Mouse (Mus musculus) MEL (cell line): ENCODE measurements around the gene Zbtb22. TPM values are rescaled to one million over a fixed set of nuclear protein-coding genes. Genes with fewer than 3 reads are reported as not detected.
A peak's percentile ranks its signal among the peaks of the same experiment; 100 is the strongest.

Experiments
- DNase-seq: peaks from one replicate; pipeline ENCODE4 v3.0.0; 2011; ENCODE audit warnings: low read depth, low spot score
- H3K27ac ChIP-seq: 2 replicates; pipeline ENCODE4 v1.5.1; 2012; ENCODE audit warnings: low read depth, mild to moderate bottlenecking, control low read depth, low read length, moderate library complexity; ENCODE audit not compliant: control insufficient read depth
- H3K27me3 ChIP-seq, 2 experiments: fragments of 150-350 bp in 1 of 2; sonication (generic) in 1 of 2; 2 replicates each; pipeline ENCODE4 v1.6.1; 2012; ENCODE audit warnings: low read length in 2 of 2, mild to moderate bottlenecking in 2 of 2, improper control_type of control experiment in 1 of 2, moderate library complexity in 1 of 2; ENCODE audit not compliant: insufficient read depth in 2 of 2, control insufficient read depth in 1 of 2
- H3K36me3 ChIP-seq, 2 experiments: 2 replicates each; pipeline ENCODE4 v1.6.1; 2012 to 2014; ENCODE audit warnings: low read length in 2 of 2, improper control_type of control experiment in 1 of 2, inconsistent platforms in 1 of 2, mild to moderate bottlenecking in 1 of 2; ENCODE audit not compliant: insufficient read depth in 2 of 2, control insufficient read depth in 1 of 2
- H3K4me1 ChIP-seq, 2 experiments: fragments of 150-350 bp in 1 of 2; sonication (generic) in 1 of 2; 2 replicates each; pipeline ENCODE4 v1.6.1; 2012; ENCODE audit warnings: low read length in 2 of 2, improper control_type of control experiment in 1 of 2, mild to moderate bottlenecking in 1 of 2; ENCODE audit not compliant: insufficient read depth in 2 of 2, control insufficient read depth in 1 of 2
- H3K4me3 ChIP-seq, 2 experiments: fragments of 150-350 bp in 1 of 2; sonication (generic) in 1 of 2; 2 replicates each; pipeline ENCODE4 v1.5.1; 2012; ENCODE audit warnings: low read depth in 2 of 2, low read length in 2 of 2, mild to moderate bottlenecking in 2 of 2, moderate library complexity in 2 of 2, control low read depth in 1 of 2, improper control_type of control experiment in 1 of 2; ENCODE audit not compliant: control insufficient read depth in 1 of 2, insufficient read depth in 1 of 2
- H3K79me2 ChIP-seq: 2 replicates; pipeline ENCODE4 v1.6.1; 2012; ENCODE audit warnings: mild to moderate bottlenecking, low read length, moderate library complexity; ENCODE audit not compliant: control insufficient read depth, poor library complexity, insufficient read depth
- H3K9ac ChIP-seq: 2 replicates; pipeline ENCODE4 v1.6.1; 2012; ENCODE audit warnings: low read depth, mild to moderate bottlenecking, control low read depth, low read length, moderate library complexity; ENCODE audit not compliant: control insufficient read depth, poor library complexity, severe bottlenecking
- H3K9me3 ChIP-seq: fragments of 150-350 bp; sonication (generic); replicated peaks from 2 replicates; pipeline ENCODE4 v1.6.1; 2012; ENCODE audit warnings: mild to moderate bottlenecking, low read length, improper control_type of control experiment, moderate library complexity; ENCODE audit not compliant: insufficient read depth
- BHLHE40 ChIP-seq: IDR thresholded peaks from 2 replicates; pipeline ENCODE4 v1.6.1; 2012; ENCODE audit warnings: low read depth, mild to moderate bottlenecking, inconsistent platforms, low read length, improper control_type of control experiment, borderline replicate concordance
- CHD1 ChIP-seq: IDR thresholded peaks from 2 replicates; pipeline ENCODE4 v1.6.1; 2012; ENCODE audit warnings: low read depth, mild to moderate bottlenecking, inconsistent platforms, low read length, improper control_type of control experiment
- CHD2 ChIP-seq: IDR thresholded peaks from 2 replicates; pipeline ENCODE4 v1.6.1; 2011; ENCODE audit warnings: low read length, improper control_type of control experiment
- CTCF ChIP-seq, 3 experiments: IDR thresholded peaks in 2 of 3; conservative IDR thresholded peaks in 1 of 3; 2 replicates each; pipeline ENCODE4 v1.5.1; 2011 to 2012; ENCODE audit warnings: low read length in 3 of 3, low read depth in 2 of 3, mild to moderate bottlenecking in 2 of 3, improper control_type of control experiment in 1 of 3, inconsistent platforms in 1 of 3, mixed read lengths in 1 of 3, moderate library complexity in 1 of 3; ENCODE audit not compliant: control insufficient read depth in 1 of 3, insufficient read depth in 1 of 3, poor library complexity in 1 of 3, severe bottlenecking in 1 of 3
- EP300 ChIP-seq, 2 experiments: IDR thresholded peaks; 2 replicates each; pipeline ENCODE4 v1.6.1; 2011; ENCODE audit warnings: improper control_type of control experiment in 2 of 2, low read length in 2 of 2, low read depth in 1 of 2, mild to moderate bottlenecking in 1 of 2
- GABPA ChIP-seq: IDR thresholded peaks from 2 replicates; pipeline ENCODE4 v1.6.1; 2012; ENCODE audit warnings: low read depth, mild to moderate bottlenecking, inconsistent platforms, low read length, improper control_type of control experiment, moderate library complexity
- GATA1 ChIP-seq: IDR thresholded peaks from 2 replicates; pipeline ENCODE4 v1.6.1; 2011; ENCODE audit warnings: low read depth, low read length, improper control_type of control experiment
- HCFC1 ChIP-seq: IDR thresholded peaks from 2 replicates; pipeline ENCODE4 v1.6.1; 2012; ENCODE audit warnings: low read depth, mild to moderate bottlenecking, inconsistent platforms, low read length, improper control_type of control experiment, moderate library complexity
- JUND ChIP-seq: IDR thresholded peaks from 2 replicates; pipeline ENCODE4 v1.6.1; 2011; ENCODE audit warnings: low read depth, mild to moderate bottlenecking, improper control_type of control experiment, low read length
- KAT2A ChIP-seq: conservative IDR thresholded peaks from 2 replicates; pipeline ENCODE4 v1.6.1; 2012; ENCODE audit warnings: low read depth, low read length, improper control_type of control experiment, inconsistent platforms
- MAFK ChIP-seq: IDR thresholded peaks from 2 replicates; pipeline ENCODE4 v1.6.1; 2011; ENCODE audit warnings: low read depth, mild to moderate bottlenecking, low read length, improper control_type of control experiment, borderline replicate concordance
- MAX ChIP-seq: IDR thresholded peaks from 2 replicates; pipeline ENCODE4 v1.6.1; 2011; ENCODE audit warnings: low read length, improper control_type of control experiment
- MAZ ChIP-seq: IDR thresholded peaks from 2 replicates; pipeline ENCODE4 v1.6.1; 2012; ENCODE audit warnings: low read depth, mild to moderate bottlenecking, inconsistent platforms, low read length, improper control_type of control experiment
- MEF2A ChIP-seq: IDR thresholded peaks from 2 replicates; pipeline ENCODE4 v1.6.1; 2014; ENCODE audit warnings: low read depth, mild to moderate bottlenecking, inconsistent platforms, low read length, improper control_type of control experiment; ENCODE audit not compliant: poor library complexity, insufficient replicate concordance, severe bottlenecking; ENCODE audit errors: extremely low read depth
- MXI1 ChIP-seq: IDR thresholded peaks from 2 replicates; pipeline ENCODE4 v1.6.1; 2011; ENCODE audit warnings: mild to moderate bottlenecking, low read depth, low read length, improper control_type of control experiment
- MYB ChIP-seq: IDR thresholded peaks from 2 replicates; pipeline ENCODE4 v1.6.1; 2011; ENCODE audit warnings: mild to moderate bottlenecking, low read depth, low read length, improper control_type of control experiment
- MYC ChIP-seq: IDR thresholded peaks from 2 replicates; pipeline ENCODE4 v1.6.1; 2011; ENCODE audit warnings: low read depth, mild to moderate bottlenecking, low read length, improper control_type of control experiment, moderate library complexity
- NELFE ChIP-seq: IDR thresholded peaks from 2 replicates; pipeline ENCODE4 v1.6.1; 2011; ENCODE audit warnings: low read depth, low read length, improper control_type of control experiment
- NRF1 ChIP-seq: IDR thresholded peaks from 2 replicates; pipeline ENCODE4 v1.6.1; 2014; ENCODE audit warnings: low read depth, mild to moderate bottlenecking, inconsistent platforms, low read length, improper control_type of control experiment, moderate library complexity; ENCODE audit not compliant: poor library complexity, insufficient read depth, severe bottlenecking
- POLR2A ChIP-seq, 2 experiments: IDR thresholded peaks; 2 replicates each; pipeline ENCODE4 v1.6.1; 2011 to 2012; ENCODE audit warnings: low read length in 2 of 2, mild to moderate bottlenecking in 2 of 2, control low read depth in 1 of 2, improper control_type of control experiment in 1 of 2, low read depth in 1 of 2, moderate library complexity in 1 of 2; ENCODE audit not compliant: control insufficient read depth in 1 of 2, insufficient read depth in 1 of 2, poor library complexity in 1 of 2
- POLR2AphosphoS2 ChIP-seq: IDR thresholded peaks from 2 replicates; pipeline ENCODE4 v1.6.1; 2011; ENCODE audit warnings: low read length, improper control_type of control experiment
- RAD21 ChIP-seq: IDR thresholded peaks from 2 replicates; pipeline ENCODE4 v1.6.1; 2011; ENCODE audit warnings: mild to moderate bottlenecking, low read depth, low read length, improper control_type of control experiment
- SMC3 ChIP-seq: IDR thresholded peaks from 2 replicates; pipeline ENCODE4 v1.6.1; 2011; ENCODE audit warnings: low read depth, low read length, improper control_type of control experiment
- TBP ChIP-seq: IDR thresholded peaks from 2 replicates; pipeline ENCODE4 v1.8.0; 2011; ENCODE audit warnings: low read depth, low read length, improper control_type of control experiment
- USF1 ChIP-seq: IDR thresholded peaks from 2 replicates; pipeline ENCODE4 v1.6.1; 2014; ENCODE audit warnings: low read depth, mild to moderate bottlenecking, inconsistent platforms, low read length, improper control_type of control experiment, moderate library complexity
- USF2 ChIP-seq, 2 experiments: IDR thresholded peaks; 2 replicates each; pipeline ENCODE4 v1.6.1; 2011 to 2012; ENCODE audit warnings: improper control_type of control experiment in 2 of 2, low read length in 2 of 2, borderline replicate concordance in 1 of 2, inconsistent platforms in 1 of 2, low read depth in 1 of 2, mild to moderate bottlenecking in 1 of 2; ENCODE audit not compliant: insufficient read depth in 1 of 2
- ZC3H11A ChIP-seq: IDR thresholded peaks from 2 replicates; pipeline ENCODE4 v1.6.1; 2012; ENCODE audit warnings: low read depth, mild to moderate bottlenecking, inconsistent platforms, low read length, improper control_type of control experiment
- ZMIZ1 ChIP-seq: IDR thresholded peaks from 2 replicates; pipeline ENCODE4 v1.6.1; 2012; ENCODE audit warnings: low read depth, mild to moderate bottlenecking, inconsistent platforms, low read length, improper control_type of control experiment, moderate library complexity
- ZNF384 ChIP-seq: IDR thresholded peaks from 2 replicates; pipeline ENCODE4 v1.6.1; 2012; ENCODE audit warnings: low read depth, mild to moderate bottlenecking, inconsistent platforms, low read length, improper control_type of control experiment
- polyA plus RNA-seq, 2 experiments: library from polyadenylated mRNA; stranded (reverse) in 1 of 2; unstranded in 1 of 2; fragments of >175 nt in 1 of 2; fragments of >200 nt in 1 of 2; gene quantifications; 2 replicates each; pipeline versions ENCODE4 v1.2.1 to v1.2.4; 2012; ENCODE audit warnings: low replicate concordance in 2 of 2, low read depth in 1 of 2; ENCODE audit not compliant: insufficient read length in 2 of 2, insufficient read depth in 1 of 2, missing spikeins in 1 of 2
- total RNA-seq: library from RNA; depleted of rRNA; stranded (reverse); fragments of 300-350 nt; gene quantifications from 2 replicates; pipeline ENCODE4 v1.2.3, GENCODE M21; 2012

Gene Zbtb22
- total and polyA plus RNA-seq, 3 experiments: 18.6 to 30.0 TPM; not detected in 1

- no peak for TF ChIP-seq ZMIZ1
- TF ChIP-seq MAFK: no peak
- 0 out of 2 replicates have a peak, but pooled peaks have one; percentile 9 for TF ChIP-seq BHLHE40
- peak; percentile 97 for TF ChIP-seq HCFC1
- TF ChIP-seq NRF1: no peak
- TF ChIP-seq NELFE: peak; percentile 53
- TF ChIP-seq CHD1: no peak
- no peak for TF ChIP-seq RAD21
- TF ChIP-seq KAT2A: peak; percentile 97
- TF ChIP-seq MYC: peak; percentile 88
- no peak for TF ChIP-seq JUND
- peak; percentile 99 for TF ChIP-seq MXI1
- 0 out of 2 replicates have a peak, but pooled peaks have one; percentile 29 for TF ChIP-seq GATA1
- TF ChIP-seq GABPA: no peak
- no peak for TF ChIP-seq USF2 (IDR thresholded peaks at IDR 0.05; ENCODE audit: borderline replicate concordance in 1 of 2, insufficient read depth in 1 of 2, low read depth in 1 of 2, low read length in 2 of 2)
- peak in 1 of 2 experiments; percentile 83; a peak in 2 of 4 replicates for TF ChIP-seq POLR2A (IDR thresholded peaks at IDR 0.05; ENCODE audit: control insufficient read depth in 1 of 2, insufficient read depth in 1 of 2, low read depth in 1 of 2, low read length in 2 of 2, poor library complexity in 1 of 2)
- TF ChIP-seq USF1: no peak
- peak; percentile 69 for TF ChIP-seq CHD2
- TF ChIP-seq MYB: no peak
- no peak for TF ChIP-seq EP300 (IDR thresholded peaks at IDR 0.05; ENCODE audit: low read depth in 1 of 2, low read length in 2 of 2)
- TF ChIP-seq SMC3: no peak
- peak; percentile 74; the same call in 1 of the 2 replicates for TF ChIP-seq POLR2AphosphoS2
- TF ChIP-seq MEF2A: no peak
- TF ChIP-seq TBP: peak; percentile 38; the same call in 1 of the 2 replicates
These were observed 24.6 kb downstream of the Zbtb22 start, which contains the start of the genes Pfdn6 and Wdr46 (continued) for GRCm38 (mm10) chr17:33940206-33940805.

DNA sequence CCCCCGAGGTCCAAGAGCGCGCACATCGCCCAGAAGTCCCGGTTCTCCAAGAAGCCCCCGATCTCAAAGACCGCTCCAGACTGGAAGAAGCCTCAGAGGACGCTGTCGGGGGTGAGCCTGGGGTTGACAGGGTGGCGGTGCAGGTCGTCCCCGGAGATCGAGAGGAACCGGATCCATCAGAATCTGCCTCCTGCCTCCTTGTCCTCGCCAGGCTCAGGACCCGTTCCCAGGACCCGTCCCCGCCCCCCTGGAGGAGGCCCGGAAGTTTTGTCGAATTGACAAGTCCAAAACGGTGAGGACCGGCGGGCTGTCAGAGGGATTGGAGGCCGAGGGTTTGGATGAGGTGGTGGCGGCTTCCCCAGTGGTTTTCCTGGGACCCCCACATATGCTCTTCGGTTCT lies 25.3 kb downstream of the Zbtb22 start:
- no peaks in the 10 kb centered on the region; a peak in 2 of 4 replicates for H3K36me3 ChIP-seq
- H3K27ac ChIP-seq: no peak overlapping the region
- no peaks in the 10 kb centered on the region for H3K27me3 ChIP-seq

More for the DNA sequence above, 25.3 kb downstream of the Zbtb22 start:
- H3K9ac ChIP-seq: peak overlapping the region; percentile 84
- H3K9me3 ChIP-seq: no peaks in the 10 kb centered on the region
- DNase-seq: peak; percentile 64
- peaks cover 0 to 3% of the 10 kb centered on the region in 2 experiments; a peak in 2 of 4 replicates for H3K4me1 ChIP-seq
- TF ChIP-seq TBP: no peak
- TF ChIP-seq ZC3H11A: no peak
- no peak for TF ChIP-seq CHD1
- no peak for TF ChIP-seq ZNF384
- TF ChIP-seq GABPA: no peak
- TF ChIP-seq MAZ: no peak
- TF ChIP-seq POLR2A (IDR thresholded peaks at IDR 0.05; ENCODE audit: control insufficient read depth in 1 of 2, insufficient read depth in 1 of 2, low read depth in 1 of 2, low read length in 2 of 2, poor library complexity in 1 of 2): no peak
- no peak for TF ChIP-seq HCFC1
- no peak for TF ChIP-seq CHD2
- no peak for TF ChIP-seq CTCF (IDR thresholded peaks at IDR 0.05 in 2 of 3, conservative IDR thresholded peaks at IDR 0.05 in 1 of 3; ENCODE audit: control insufficient read depth in 1 of 3, insufficient read depth in 1 of 3, low read depth in 2 of 3, low read length in 3 of 3, poor library complexity in 1 of 3, severe bottlenecking in 1 of 3)
- TF ChIP-seq MAX: no peak
- TF ChIP-seq ZMIZ1: no peak
- no peak for TF ChIP-seq MAFK
- no peak for TF ChIP-seq EP300 (IDR thresholded peaks at IDR 0.05; ENCODE audit: low read depth in 1 of 2, low read length in 2 of 2)
- no peak for TF ChIP-seq KAT2A
- H3K79me2 ChIP-seq: peaks cover 27% of the 10 kb centered on the region
- H3K4me3 ChIP-seq: peak overlapping the region; percentile 73 to 77
